Mouse (Mus musculus): ENCODE measurements at regions not wholly inside any gene's neighbourhood (a gene's known extent, or its start where the extent isn't known, plus 50 kb on each side); places are given as distances from the start of the nearest gene placed in this dataset.

DNA sequence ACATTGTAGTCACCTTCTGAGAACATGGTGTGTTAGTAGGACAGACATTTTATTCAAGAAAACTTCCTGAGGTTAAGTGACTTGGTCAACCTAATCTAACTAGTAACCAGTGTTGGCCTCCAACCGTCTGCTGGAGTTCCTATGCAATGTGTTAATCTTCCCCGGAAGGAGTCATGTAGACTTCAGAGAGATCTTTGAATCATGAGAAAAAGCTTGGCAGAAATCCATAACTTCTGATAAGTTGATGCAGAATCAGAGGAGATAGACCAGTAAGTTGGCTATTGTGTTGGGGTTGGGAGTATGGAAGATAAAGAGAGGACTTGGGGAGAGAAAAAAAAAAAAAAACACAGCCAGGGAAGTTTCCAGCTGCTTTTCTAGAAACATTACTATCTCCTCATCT, 1424.9 kb upstream of the A1bg start:
- no peak for DNase-seq (ENCODE audit: low spot score in 2 of 2)

DNA sequence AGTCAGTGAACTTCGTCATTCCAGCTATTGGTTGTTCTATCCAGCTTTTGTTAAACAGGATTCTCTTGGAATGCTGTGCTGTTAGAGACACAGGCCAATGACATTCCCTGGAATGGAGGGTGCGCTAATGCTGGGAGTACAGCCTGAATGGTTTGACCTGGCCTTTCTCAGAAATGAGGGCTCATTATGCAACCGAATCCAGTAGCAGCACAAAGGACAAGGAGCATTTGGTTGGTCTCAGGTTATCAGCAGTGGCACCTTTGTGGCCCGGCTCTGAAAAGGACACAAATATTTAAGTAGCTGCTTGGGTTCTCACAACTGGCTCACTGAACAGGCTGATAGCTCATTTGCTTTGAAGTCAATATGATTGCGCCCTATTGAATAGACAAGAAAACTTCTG, 1423.1 kb upstream of the A1bg start:
- no peak for DNase-seq (ENCODE audit: low spot score in 2 of 2)

DNA sequence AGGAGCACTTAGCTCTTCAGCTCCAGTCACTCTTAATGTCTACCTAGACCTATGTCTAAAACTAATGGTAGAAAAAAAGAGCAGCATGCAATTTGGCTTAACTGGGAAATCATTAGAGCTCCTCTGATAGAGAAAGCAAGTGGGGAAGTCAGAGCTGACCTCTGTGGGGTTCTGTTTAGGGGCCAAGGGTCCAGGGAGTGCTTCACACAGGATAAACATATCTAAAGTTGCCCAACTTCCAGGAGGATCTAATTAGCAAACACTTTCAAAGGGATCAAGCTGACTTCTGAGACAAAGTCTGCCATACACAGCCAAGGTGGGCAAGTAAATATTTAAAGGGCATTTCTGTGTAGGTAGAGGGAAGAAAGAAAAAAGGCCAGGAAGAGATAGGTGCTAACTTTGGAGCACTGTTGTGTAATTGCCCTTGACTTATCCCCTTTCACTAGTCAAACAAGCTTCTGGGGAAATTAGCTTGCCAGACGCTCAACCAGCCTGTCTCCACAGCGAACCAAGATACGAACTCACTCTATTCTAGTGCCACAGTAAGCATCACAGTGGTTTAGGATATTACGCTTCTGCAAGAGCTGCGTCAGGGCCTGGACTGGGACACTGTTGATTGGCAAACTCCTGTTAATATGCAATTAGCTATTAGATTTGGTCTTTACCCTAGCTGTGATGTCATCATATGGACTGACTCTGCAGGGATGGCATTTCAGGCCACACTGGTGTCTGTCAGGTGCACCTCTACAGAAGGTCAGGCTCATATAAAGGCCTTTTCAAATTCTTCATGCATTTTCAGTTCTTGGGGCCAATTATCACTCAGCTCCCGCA, 1413.9 kb upstream of the A1bg start:
- no peak for DNase-seq (ENCODE audit: low spot score in 2 of 2)

DNA sequence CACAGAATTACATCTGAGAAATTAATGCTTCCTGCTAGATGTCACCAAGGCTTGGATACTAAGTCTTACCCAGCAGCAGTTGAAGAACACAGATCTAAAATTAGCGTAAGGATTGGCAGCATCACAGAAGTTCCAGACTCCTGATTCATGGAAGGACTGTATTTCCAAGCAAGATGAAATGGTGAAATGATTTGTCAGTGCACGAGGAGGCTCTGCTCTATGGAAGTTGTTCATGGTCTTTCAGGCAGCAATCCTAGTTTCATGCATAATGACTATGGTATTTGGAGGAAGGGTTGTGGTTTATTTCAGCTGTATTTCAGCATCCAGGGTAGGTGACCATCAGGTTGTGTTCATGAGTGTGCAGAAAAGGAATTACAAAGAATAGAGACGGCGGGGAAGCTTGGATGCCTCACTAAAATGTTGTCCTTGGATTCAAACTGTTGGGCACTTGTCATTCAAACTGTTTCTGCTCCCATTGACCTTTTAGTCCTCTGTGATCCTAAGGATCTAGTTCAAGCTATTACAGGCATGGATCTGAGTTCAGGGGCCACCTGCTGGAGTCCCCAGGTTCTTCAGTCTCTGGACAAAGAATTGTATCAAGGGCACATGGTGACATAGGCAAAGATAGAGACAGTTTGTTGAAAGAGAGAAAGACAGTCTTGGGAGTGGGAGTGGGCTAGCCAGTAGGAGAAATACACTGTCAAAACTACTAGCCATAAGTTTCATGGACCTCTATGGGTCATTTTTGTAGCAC, 1411.6 kb upstream of the A1bg start:
- DNase-seq (ENCODE audit: low spot score in 2 of 2) = no peak

DNA sequence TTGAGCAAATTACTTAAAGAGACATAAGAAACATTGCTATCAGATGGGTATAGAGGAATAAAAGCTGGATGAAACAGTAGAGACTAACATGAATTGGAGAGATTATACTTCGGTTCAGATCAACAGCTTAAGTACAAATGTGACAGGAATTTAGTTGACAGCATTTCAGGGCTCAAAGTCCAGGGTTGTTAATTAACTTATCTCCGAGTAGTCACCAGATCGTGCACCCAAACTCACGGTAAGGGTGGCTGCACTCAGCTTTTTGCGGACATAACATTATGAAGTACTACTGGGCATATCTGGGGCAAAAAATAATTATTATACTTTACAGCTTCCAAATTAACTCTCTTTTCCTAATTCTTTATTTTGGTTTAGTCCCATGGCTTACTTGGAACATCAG, 1409.3 kb upstream of the A1bg start:
- no peak for DNase-seq (ENCODE audit: low spot score in 2 of 2)

DNA sequence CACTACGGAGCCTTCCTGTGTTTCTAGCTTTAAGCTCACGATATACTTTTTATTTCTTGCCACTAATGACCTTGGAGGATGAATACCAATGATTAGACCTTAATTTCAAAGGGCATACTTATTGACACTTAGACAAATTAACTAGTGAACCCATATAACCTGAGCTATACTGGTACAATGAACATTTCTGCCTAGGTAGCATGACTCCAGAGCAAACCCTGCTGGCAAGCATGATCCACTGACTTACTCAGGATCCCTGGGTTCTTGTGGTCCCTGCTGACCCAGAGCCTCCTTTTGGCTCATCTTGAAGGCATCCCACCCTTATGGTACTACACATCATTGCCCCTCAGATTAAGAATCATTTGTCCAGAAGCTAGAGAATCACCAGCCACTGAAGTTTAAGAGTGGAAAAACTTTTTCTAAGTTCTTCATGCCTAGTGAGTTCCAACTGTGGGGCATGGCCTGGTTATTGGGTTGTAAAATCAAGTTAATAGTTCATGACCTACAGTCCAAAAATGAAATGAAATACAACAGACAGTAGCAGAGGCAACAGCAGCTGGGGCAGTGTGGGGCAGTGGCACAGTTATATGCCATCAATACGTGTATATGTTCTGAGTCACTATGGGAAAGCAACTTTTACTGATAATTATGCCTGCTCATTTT, 1408.5 kb upstream of the A1bg start:
- DNase-seq (ENCODE audit: low spot score in 2 of 2) = no peak

DNA sequence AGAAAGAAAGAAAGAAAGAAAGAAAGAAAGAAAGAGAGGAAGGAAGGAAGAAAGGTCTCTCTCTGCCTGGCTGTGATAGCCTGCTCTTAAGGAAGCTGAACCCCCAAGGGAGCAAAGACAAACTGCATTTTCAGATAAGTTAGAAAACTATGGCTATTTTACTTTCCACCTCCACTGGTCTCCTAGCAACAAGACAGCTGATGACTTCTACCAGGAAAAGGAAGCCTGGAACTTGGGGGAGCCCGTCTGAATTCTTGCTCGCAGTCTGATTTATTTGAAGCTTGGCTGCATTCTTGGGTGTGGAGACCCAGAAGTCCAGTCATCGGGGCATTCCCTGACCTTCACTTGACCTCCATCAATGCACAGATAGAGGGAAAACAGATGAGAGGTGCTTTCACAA, 1406.1 kb upstream of the A1bg start:
- peak in 1 of 2 experiments; percentile 7 for DNase-seq (ENCODE audit: low spot score in 2 of 2)

DNA sequence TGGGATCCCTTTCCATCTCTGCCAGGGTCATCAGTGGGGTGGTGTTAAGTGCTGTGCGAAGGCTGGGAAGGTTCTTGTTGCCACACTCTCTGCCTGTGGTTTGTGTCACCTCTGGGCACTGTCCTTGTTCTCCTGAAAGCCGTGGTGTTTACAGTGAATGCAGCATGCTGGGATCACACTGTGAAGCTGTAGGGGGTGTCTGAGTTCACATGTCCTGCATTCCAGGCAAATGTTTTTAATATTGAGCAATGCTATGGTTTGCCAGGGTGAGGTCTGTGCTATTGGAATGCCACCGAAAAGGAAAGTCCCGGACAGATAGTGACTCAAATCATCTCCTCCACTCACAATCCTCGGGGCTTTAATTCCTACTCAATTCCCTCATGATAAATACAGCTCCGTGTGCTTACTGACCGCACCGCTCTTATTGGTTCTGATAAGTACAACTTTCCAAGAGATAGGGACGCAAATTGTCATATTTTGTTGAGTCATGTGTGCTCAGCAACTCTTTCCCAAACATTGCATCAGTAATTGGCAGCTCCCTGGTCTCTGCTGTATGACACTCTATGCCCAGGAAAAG, 1405.6 kb upstream of the A1bg start:
- no peak for DNase-seq (ENCODE audit: low spot score in 2 of 2)

DNA sequence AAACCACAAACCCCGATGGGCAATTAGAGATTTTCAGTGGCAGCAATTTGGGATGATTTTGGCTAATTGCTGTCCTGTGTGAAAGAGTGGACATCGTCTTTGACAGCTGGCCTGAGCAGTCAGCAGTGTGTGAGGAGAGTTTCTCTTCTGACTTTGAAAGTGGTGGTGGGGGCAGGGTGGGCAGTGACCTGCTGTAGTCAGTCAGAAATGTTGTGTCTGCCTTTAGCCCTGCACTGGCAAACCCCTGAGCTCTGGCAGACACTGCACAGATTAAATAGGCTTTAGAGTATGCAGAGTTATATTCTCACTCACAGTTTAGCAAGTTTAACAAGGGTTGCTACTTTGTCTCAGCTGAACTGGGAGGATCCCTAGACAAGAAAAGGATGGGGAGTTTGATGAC, 1404.7 kb upstream of the A1bg start:
- no peak for DNase-seq (ENCODE audit: low spot score in 2 of 2)

DNA sequence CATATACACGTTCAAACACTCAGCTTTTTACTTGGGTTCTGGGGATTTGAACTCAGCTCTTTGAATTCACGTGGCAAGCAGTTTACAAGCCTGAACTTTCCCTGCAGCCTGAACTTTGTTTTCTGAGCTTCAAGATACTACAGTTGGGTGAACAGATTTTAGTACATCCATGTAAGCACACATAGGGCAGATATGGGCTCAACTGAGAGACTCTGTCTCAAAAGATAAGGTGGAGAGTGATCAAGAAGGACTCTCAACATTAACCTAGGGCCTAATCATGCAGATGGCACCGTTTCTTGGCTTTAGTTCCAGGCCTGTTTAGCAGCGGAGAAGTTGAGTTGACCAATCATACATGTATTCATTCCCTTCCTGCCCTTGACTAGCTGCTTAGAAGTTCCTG, 1403.7 kb upstream of the A1bg start:
- DNase-seq (ENCODE audit: low spot score in 2 of 2) = no peak

DNA sequence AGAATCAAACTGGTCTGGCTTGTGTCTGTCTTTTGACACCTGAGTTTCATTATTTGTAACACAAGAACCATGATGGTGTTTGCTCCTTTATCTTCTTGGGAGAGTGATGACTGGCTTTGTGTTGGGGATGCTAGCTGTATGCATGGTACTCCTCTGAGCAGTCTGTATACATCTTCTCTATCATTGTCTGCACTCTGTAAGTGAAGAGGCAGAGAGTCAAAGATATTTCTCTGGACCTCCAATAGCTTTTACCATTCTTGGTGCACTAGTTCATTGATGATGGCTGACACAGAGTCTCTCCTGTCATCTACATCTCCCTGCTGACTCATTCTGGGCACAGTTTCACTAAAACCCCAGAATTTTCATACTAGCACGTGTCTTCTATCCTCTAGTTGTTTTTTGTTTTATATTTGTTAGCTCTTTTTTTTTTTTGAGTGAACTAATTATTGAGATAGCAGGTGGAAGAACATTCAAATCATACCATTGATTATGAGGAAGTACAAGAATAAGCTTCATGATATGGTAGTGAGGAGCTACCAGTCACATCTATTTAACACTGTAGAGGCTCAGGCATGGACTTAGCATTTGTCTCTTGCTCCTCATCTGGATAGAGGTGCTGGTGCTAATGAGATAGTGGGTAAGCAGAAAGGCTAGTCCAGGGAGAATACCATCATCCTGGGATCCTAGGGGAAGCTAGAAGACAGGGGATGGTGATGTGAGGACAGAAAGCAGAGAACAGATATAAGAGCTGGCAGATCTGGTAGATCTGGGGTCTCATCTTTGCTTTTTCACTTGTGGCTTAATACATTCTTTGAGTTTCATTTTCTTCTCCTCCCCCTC, 1402.9 kb upstream of the A1bg start:
- no peak for DNase-seq (ENCODE audit: low spot score in 2 of 2)

DNA sequence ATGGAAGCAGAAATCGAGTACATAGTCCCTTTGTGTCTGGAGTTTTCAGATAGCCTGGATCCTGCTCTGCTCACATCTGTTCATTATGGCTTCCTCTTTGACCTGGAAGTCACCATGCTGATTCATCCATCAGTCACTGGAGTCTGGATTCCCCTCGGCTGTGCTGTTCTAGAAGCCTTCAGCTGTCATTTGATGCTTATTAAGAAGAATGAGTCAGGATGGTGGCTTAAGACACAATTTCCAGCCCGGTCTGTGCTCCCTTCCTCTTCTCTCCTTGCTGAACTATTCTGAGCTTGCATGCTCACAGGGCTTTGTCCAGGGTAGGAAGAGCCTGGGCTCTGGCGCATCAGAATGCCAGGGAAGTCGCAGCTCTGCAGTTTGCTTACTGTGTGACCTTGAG, 1398.2 kb upstream of the A1bg start:
- DNase-seq (ENCODE audit: low spot score in 2 of 2) = no peak

DNA sequence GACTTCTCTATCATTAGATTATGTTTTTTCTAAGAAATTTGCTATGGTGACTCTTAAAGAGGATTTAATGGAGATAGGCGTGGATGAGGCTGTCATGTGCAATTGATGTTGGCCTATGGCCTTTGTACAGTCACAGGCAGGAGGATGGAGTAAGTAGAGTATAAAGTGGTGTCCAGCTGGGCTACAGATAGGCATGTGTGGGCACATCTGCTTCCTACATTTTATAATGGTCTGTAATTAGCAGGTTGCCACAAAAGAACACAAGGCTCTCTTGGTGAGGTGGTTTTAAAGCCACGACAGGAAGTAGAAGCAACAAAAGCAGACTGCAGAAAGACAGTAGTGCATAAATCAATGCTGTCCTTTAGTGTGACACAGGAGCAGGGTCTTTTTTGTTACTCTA, 1391.6 kb upstream of the A1bg start:
- no peak for DNase-seq (ENCODE audit: low spot score in 2 of 2)

DNA sequence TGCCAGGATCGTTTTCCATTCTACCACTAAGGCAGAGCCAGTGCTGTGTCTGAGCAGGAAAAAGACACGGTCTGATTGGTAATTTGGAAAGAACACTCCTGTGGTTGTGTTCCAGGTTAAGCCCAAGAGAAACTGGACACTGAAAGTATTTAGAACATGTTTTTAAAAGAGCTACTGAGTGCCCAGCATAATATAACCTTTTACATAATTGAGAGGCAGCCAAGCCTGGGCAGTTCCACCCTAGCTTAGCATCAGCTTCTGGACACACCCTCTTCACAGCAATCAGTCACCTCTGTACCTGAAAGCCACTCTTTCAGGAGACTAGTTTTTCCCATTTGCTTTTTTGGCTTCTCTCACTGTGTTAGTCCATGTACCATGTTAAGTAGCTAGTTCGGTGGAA, 1379.4 kb upstream of the A1bg start:
- DNase-seq (ENCODE audit: low spot score in 2 of 2) = no peak

DNA sequence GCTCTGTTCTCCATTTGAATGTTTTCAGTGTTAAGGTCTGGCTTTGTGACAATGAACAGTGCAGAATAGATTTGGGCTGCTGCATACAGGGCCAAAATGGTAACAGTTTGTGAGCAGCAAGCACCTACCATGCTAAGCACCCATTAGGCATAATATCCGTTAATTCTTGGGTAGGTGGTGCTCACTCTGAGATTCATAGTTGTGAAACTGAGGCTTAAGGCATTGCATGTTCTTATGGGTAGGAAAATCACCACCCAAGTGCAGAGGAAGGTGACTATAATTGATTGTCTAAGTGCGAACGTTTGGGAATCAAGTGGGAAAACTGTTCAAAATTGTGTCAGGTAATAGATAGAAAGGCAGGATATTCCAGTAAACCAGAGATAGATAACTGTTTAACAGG, 1378.8 kb upstream of the A1bg start:
- DNase-seq (ENCODE audit: low spot score in 2 of 2) = no peak

DNA sequence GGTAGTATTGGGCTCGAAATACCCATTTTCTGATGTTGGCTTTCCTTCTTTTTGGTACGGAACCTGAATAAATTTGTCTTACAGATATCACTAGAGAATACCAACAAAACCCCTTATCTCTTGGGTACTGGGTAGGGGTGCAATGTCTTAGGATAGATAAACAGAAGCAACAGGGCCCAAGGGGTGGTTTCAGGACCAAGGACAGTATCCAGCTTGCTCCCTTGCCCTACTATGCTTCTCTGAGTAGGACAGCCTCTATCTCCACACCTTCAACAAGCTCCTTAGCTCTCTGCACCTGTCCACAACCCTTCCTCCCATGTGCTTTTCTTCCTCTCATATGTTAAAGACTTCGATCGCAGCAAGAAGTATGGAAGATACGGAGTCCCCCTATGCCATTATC, 1374.3 kb upstream of the A1bg start:
- no peak for DNase-seq (ENCODE audit: low spot score in 2 of 2)

DNA sequence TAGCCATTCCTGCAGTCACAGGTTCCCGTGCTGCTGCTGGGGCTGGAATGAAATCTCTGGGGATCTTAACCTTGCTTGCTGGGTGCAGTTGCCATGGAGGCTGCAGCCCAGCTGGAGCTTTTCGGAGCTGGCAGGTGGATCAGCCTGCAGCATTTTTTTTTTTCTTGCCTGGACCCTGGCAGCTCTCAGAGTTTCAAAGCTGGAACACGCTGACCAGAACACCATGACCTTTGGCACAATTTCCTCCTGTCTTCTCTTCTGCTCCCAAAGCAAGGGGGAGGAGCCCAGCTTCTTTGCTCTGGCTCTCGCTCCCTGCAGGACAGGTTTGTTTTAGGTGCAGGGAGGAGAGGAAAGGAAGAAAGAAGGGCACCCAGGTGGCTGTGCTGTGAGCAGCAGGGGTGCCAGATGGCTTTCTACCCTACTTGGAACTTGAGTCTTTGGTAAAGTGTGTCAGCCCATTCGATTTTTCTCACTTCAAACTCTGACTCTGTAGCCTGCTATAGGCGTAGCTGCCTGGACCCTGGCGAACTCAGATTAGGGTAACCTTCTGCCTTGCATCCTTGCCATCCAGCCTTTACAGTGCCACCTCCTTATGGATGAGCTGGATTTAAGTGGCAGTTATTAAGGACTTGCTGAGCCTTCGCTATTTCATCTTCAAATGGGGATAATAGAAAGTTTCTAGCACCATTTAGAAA, 1372.6 kb upstream of the A1bg start:
- peak in 1 of 2 experiments; percentile 5 for DNase-seq (ENCODE audit: low spot score in 2 of 2)

DNA sequence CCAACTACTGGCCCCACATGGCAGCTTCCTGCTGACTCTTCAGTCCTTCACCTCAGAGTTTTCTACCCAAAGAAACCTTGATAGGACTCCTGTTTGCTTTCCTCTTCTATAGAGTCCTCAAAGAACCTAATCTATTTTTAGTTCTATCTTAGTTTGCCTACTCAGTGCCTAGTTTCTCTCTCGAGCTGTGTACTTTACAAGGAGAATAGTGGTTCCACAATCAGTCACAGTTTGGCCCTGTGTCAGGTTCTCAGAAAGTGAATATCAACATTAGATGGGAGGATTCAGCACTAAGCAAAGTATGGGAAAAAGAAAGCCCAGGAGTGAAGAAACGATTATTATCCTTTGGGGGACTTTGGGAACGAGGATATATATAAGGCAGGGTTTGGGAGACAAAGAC, 1372.0 kb upstream of the A1bg start:
- no peak for DNase-seq (ENCODE audit: low spot score in 2 of 2)

DNA sequence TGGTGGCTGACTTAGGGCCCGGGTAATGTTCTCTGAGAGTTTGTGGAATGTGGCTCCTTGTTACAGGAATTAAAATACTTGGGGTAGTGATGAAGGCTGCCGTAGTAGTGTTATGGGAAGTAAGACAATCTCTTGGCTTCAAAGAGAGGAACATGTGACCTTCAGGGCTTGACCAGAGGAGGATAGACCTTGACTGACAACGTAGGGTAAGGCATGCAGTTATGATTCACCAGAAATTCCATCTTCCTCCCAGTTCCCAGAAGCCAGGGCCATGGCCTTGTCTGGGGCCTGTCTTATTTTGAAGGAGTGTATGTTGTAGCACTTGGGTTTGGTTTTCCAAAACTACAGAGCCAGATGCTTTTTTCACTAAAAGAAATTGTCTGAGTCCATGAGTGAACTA, 1370.1 kb upstream of the A1bg start:
- DNase-seq (ENCODE audit: low spot score in 2 of 2) = no peak

DNA sequence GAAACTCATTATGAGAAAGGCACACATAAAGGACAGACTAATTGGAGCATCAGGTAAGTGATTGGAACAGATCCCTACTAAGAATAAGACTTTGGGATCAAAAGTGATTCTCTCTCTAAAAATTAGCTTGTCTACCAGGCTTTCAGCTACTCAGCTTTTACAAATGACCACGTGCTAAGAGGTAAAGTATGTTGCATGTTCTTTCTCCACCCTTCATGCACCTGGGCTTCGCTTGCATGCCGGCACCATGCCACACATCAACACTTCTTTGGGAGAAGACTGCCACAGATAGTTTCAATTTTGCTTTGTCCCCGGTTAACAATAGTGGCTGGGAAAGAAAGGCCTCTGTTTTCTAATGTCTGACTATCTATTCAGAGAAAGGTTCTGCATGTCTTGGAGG, 1367.9 kb upstream of the A1bg start:
- no peak for DNase-seq (ENCODE audit: low spot score in 2 of 2)
